Mouse (Mus musculus): ENCODE results near the gene Hectd1. TPM values are rescaled to one million over a fixed set of nuclear protein-coding genes. Genes with fewer than 3 reads are reported as not detected.

Hectd1 gene
- polyA plus RNA-seq, 1 experiment from 2014 or later = 37.0 TPM

DNA sequence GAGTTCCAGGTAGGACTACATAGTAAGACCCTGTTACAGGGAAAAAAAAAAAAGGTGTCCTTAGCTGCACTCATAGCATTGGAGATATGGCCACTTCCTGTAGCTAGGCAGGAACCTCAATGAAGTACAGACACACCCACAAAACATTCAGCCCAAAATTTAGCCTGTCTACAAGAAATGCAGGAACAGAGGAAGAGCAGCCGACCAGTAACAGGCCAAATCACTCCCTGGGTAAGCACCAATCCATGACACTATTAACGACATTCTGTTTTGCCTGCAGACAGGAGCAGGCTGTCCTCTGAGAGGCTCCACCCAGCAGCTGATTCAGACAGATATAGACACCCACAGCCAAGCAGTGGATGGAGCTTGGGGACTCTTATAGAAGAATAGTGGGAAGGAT lies 8.1 kb downstream of the Hectd1 start:
- Histone ChIP-seq H3K36me3 (peaks cover 12% of the 10 kb centered on the region), H3K27ac (no peak overlapping the region), H3K9ac (replicated peaks) (no peak overlapping the region), H3K9me3 (no peaks in the 10 kb centered on the region), H3K4me1 (replicated peaks) (peaks cover 11% of the 10 kb centered on the region; the same call in 1 of the 2 replicates), H3K4me2 (replicated peaks) (no peak overlapping the region), H3K4me3 (replicated peaks) (no peak overlapping the region), H3K27me3 (no peaks in the 10 kb centered on the region)
- WGBS = 65% methylated on average over 2 of the region's 2 CpGs
- ATAC-seq = no peak

DNA sequence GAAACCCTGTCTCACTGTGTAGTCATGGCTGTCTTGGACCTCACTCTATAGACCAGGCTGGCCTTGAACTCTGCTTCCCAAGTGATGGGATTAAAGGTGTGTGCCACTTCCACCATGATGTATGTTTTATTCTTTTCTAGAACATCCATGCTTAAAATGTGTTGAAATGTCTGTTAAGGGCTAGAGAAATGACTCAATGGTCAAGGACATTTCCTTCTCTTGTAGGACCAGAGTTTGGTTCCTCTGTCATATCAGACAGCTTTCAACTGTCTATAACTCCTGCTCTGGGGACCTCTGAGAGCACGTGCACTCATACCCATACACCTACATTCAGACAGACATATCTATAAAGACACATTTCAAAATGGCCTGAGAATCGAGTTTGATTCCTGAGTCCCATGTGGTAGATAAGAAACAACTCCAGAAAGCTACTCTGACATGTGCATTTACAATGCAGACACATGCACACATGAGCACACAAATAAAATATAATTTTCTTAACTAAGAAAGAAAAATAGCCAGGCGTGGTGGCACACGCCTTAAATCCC lies 9.3 kb downstream of the Hectd1 start:
- no peak overlapping the region for H3K4me3 ChIP-seq (replicated peaks)
- H3K4me2 ChIP-seq (replicated peaks) = no peak overlapping the region
- whole genome bisulfite sequencing = 95% methylated on average over 4 of the region's 4 CpGs
- peaks cover 14% of the 10 kb centered on the region for H3K36me3 ChIP-seq
- no peak overlapping the region for H3K9ac ChIP-seq (replicated peaks)
- no peaks in the 10 kb centered on the region for H3K9me3 ChIP-seq
- no peak overlapping the region for H3K27ac ChIP-seq
- ATAC-seq = no peak
- peaks cover 11% of the 10 kb centered on the region; the same call in 1 of the 2 replicates for H3K4me1 ChIP-seq (replicated peaks)
- H3K27me3 ChIP-seq = no peaks in the 10 kb centered on the region

DNA sequence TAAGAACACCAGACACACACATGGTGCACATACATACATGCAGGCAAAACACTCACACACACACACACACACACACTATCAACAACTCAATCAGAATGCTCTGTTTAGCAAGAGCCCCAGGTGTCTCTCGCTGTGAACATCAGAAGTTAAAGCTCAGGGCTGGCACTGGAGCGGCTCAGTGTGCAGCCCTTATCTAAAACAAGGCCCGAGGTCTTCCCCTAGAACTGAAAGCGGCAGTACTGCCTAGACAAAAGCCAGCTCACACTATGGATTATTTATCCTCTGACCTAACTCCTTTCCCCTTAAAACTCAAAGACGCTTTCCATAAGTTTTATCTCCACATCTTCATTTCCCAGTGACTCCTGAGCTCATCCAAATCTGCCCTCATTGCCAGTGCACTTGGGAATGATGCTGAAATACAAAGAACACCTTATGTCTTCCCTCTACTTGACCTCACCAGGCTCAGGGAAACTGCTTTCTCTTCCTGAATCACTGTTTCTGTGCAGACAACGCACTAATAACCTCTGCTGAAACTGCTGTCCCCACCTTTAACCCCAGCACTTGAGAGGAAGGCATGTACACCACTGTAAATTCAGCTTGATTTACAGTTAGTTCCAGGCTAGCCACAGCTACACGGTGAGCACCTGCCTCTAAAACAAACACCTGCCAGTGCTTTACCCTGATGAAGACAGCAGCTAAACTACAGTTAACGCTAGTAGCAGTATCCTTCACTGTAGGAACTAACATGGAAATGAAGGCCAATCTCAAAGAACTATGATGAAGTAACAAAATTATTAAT lies 11.3 kb downstream of the Hectd1 start:
- Histone ChIP-seq H3K4me3 (replicated peaks) (no peak overlapping the region), H3K9ac (replicated peaks) (no peak overlapping the region), H3K36me3 (peaks cover 9% of the 10 kb centered on the region; the same call in 1 of the 2 replicates), H3K27me3 (no peaks in the 10 kb centered on the region), H3K27ac (0 out of 2 replicates have a peak overlapping the region, but pooled peaks have one; percentile 6), H3K4me2 (replicated peaks) (no peak overlapping the region), H3K9me3 (no peaks in the 10 kb centered on the region), H3K4me1 (replicated peaks) (peaks cover 6% of the 10 kb centered on the region; the same call in 1 of the 2 replicates)
- WGBS = 76% methylated on average over 8 of the region's 8 CpGs
- ATAC-seq = no peak

DNA sequence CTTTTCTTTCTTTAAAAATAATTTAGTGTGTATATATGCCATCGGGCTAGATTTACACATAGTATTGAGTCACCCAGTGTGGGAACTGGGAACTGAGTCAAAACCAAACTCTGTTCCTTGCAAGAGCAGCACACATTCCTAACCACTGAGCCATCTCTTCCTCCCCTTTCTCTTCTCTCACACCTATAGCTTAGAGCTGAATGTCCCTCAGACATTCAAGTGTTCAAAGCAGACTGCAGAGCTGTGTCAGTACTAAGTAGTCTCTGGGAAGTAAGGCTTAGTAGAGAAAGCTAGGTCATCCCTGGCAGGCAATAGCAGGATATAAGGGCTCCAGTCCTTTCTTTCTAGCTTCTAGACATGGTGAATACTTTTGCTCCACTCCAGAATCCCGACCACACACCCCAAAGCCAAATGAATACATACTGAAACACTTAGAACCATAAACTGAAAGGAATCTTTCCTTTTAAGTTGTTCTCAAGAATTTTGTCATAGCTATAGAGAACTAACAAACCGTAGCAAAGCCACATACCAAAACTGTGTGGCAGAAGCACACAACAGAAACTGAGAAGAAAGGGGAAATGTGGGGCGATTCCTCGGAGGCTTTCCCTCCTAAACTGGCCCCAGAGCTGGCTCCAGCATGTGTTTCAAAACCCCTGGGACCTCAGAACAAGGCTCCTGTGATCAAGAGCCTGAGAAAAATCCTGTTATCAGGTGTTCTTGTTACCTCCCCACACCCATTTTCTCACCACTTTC lies 17.8 kb downstream of the Hectd1 start:
- Histone ChIP-seq H3K27me3 (no peaks in the 10 kb centered on the region), H3K4me3 (replicated peaks) (no peak overlapping the region), H3K27ac (no peak overlapping the region), H3K4me1 (replicated peaks) (no peaks in the 10 kb centered on the region), H3K9me3 (no peaks in the 10 kb centered on the region), H3K9ac (replicated peaks) (no peak overlapping the region), H3K36me3 (peaks cover 15% of the 10 kb centered on the region; the same call in 1 of the 2 replicates), H3K4me2 (replicated peaks) (no peak overlapping the region)
- no peak for ATAC-seq
- WGBS = 73% methylated on average over 5 of the region's 5 CpGs

DNA sequence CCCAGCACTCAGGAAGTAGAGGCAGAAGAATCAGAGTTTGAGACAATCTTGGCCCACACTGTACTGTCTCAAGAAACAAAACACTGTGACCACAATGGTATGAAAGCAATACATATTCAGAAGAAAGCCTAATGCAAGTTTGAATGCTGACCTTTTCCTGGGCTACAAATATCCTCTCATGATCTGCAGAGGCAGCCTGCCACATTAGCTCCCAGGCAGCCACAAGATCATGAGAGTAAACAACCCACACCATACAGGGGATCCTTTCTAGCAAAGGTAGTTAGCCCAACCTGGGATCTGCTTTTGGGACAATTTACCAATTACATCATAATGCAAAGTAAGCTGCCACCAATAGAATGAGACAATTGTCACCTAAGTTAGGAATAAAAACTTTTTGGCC lies 18.8 kb downstream of the Hectd1 start:
- Histone ChIP-seq H3K27me3 (no peaks in the 10 kb centered on the region), H3K4me3 (replicated peaks) (no peak overlapping the region), H3K4me1 (replicated peaks) (no peaks in the 10 kb centered on the region), H3K9me3 (no peaks in the 10 kb centered on the region), H3K9ac (replicated peaks) (no peak overlapping the region), H3K27ac (no peak overlapping the region), H3K36me3 (peaks cover 18% of the 10 kb centered on the region), H3K4me2 (replicated peaks) (no peak overlapping the region)
- ATAC-seq = no peak

DNA sequence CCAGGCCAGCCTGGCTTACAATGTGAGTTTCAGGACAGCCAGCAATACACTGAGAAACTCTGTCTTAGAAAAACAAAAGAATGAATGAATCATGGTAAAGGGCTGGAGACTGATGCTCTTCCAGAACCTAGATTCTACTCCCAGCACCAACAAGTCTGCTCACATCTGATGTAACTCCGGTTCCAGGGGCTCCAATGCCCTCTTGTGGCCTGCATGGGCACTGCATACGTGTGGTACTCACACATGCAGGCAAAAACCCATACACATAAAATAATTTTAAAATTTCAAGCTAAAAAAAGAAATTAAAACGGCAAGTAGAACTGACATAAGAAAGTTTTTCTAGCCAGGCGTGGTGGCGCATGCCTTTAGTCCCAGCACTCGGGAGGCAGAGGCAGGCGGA lies 44.5 kb downstream of the Hectd1 start:
- Histone ChIP-seq H3K27me3 (no peaks in the 10 kb centered on the region), H3K4me2 (replicated peaks) (no peak overlapping the region), H3K4me1 (replicated peaks) (no peaks in the 10 kb centered on the region), H3K36me3 (peaks cover 74% of the 10 kb centered on the region), H3K9me3 (0 out of 2 replicates have a peak, but pooled peaks cover 3% of the 10 kb centered on the region), H3K4me3 (replicated peaks) (no peak overlapping the region), H3K27ac (no peak overlapping the region), H3K9ac (replicated peaks) (no peak overlapping the region)
- no peak for ATAC-seq
- WGBS = 92% methylated on average over 7 of the region's 7 CpGs

DNA sequence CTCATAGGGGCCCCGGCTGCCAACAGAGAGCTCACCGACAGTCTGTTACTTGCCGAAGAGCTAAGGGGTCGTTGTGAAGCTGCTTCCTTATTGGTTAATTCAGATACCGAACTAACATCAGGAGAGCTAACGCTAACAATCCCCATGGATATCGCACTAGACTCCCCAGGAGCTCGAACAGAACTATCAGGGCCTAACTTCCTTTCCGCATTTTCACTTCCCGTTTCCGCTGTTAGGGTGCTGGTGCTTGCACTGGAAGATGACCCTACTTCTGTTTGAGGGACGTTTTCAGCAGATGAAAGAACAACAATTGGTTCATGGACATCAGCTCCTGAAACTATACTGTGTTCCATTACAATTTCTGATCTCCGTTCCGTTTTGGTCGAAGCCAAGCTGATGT lies 60.6 kb downstream of the Hectd1 start:
- Histone ChIP-seq H3K27me3 (no peaks in the 10 kb centered on the region), H3K4me2 (replicated peaks) (no peak overlapping the region), H3K27ac (no peak overlapping the region), H3K9ac (replicated peaks) (no peak overlapping the region), H3K9me3 (no peaks in the 10 kb centered on the region), H3K4me3 (replicated peaks) (no peak overlapping the region), H3K36me3 (peaks cover 51% of the 10 kb centered on the region), H3K4me1 (replicated peaks) (no peaks in the 10 kb centered on the region)
- no peak for ATAC-seq
- 96% methylated on average over 15 of the region's 15 CpGs for WGBS

DNA sequence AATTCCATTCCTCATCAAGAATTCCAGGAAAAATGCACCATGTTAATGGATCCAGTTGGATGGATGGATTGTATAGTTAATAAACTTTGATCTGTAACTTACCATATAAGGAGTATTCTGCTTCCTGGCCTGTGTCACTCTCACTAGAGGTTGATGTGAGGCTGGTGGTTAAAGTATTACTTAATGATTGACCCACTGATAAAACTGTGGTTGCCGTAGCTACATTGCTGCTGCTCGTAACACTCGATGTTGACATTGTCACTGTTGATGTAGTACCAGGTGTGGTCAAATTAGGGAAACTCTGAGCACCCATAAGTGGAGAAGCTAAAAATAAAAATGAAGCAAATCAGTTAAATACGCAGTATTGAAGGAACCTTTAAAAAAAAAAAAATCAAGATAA lies 61.9 kb downstream of the Hectd1 start:
- no peaks in the 10 kb centered on the region for H3K9me3 ChIP-seq

DNA sequence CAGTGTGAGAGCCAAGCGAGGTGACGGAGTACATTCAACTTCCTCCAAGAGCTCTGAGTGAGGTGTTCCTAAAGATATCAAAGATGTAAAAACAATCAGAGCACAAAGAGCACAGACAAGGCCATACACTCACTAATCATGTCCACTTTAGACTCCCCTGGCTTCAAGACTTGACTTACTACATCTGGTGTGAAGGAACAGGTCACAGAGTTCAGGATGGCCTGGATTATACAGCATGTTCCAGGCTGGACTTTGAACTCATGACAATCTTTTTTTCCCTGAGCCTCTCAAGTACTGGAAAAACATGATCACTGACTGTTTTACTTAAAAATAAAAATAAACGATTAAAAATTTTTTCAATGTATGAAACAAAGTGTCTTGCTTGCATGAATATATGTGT lies 70.0 kb downstream of the Hectd1 start:
- Histone ChIP-seq H3K4me2 (replicated peaks) (no peak overlapping the region), H3K27ac (no peak overlapping the region), H3K27me3 (no peaks in the 10 kb centered on the region), H3K4me1 (replicated peaks) (no peaks in the 10 kb centered on the region), H3K36me3 (peaks cover 74% of the 10 kb centered on the region), H3K9ac (replicated peaks) (no peak overlapping the region), H3K4me3 (replicated peaks) (no peak overlapping the region), H3K9me3 (no peaks in the 10 kb centered on the region)
- 97% methylated on average over 3 of the region's 3 CpGs for WGBS
- no peak for ATAC-seq

More for the DNA sequence above, 61.9 kb downstream of the Hectd1 start:
- no peak overlapping the region for H3K4me2 ChIP-seq (replicated peaks)
- H3K9ac ChIP-seq (replicated peaks) = no peak overlapping the region
- ATAC-seq = no peak
- no peak overlapping the region for H3K27ac ChIP-seq
- no peaks in the 10 kb centered on the region for H3K4me1 ChIP-seq (replicated peaks)
- no peaks in the 10 kb centered on the region for H3K27me3 ChIP-seq
- 93% methylated on average over 4 of the region's 4 CpGs for WGBS
- peaks cover 55% of the 10 kb centered on the region for H3K36me3 ChIP-seq
- H3K4me3 ChIP-seq (replicated peaks) = no peak overlapping the region

DNA sequence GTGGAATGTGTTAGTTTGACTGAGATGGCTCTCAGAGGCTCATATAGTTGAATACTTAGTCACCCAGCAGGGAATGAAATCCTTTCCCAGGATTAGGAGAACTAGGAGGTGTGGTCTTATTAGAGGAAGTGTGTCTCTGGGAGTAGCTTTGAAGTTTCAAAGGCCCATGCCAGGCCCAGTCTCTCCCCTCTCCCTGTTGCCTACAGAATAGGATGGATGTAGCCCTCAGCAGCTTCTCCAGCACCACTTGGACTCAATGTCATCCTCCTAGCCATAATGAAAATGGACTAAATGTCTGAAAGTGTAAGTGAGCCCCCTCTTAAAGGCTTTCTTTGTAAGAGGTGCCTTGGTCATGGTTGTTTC lies 72.8 kb downstream of the Hectd1 start:
- H3K4me2 ChIP-seq (replicated peaks) = no peak overlapping the region
- no peak overlapping the region for H3K4me3 ChIP-seq (replicated peaks)
- H3K36me3 ChIP-seq = peaks cover 73% of the 10 kb centered on the region
- no peaks in the 10 kb centered on the region for H3K27me3 ChIP-seq
- H3K9ac ChIP-seq (replicated peaks) = no peak overlapping the region
- ATAC-seq = no peak
- H3K4me1 ChIP-seq (replicated peaks) = no peaks in the 10 kb centered on the region
- H3K9me3 ChIP-seq = no peaks in the 10 kb centered on the region
- H3K27ac ChIP-seq = no peak overlapping the region

DNA sequence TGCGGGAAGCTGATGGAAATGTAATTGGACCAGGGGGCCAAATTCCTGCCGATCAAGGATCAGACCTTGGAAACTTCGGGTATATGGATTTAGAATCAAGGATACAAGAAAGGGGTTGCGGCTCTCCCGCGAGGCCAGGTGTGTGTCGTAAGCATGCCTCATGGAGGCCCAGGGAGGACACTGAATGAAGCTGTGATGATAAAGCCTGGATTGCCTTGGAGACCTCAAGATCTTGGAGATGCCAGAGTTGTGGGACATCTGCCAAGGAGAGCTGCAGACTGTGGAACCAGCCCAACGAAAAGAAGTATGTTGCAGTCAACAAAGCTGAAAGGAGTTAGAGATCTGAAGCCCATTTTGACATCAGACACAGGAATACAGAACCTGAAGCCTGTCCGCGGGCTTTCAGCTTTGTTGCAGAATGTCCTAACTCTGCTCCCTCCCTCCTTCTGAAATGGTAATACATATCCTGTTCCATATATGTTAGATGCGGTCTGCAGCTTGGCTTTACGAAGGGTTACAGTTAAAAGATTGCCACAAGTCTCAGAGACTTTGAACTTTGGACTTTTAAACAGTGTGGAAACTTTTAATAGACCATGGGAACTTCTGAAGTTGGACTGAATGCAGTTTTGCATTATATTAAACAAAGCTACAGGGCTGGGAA lies 73.3 kb downstream of the Hectd1 start:
- no peak overlapping the region for H3K4me3 ChIP-seq (replicated peaks)
- H3K9ac ChIP-seq (replicated peaks) = no peak overlapping the region
- H3K9me3 ChIP-seq = no peaks in the 10 kb centered on the region
- H3K36me3 ChIP-seq = peaks cover 76% of the 10 kb centered on the region
- no peaks in the 10 kb centered on the region for H3K27me3 ChIP-seq
- H3K4me1 ChIP-seq (replicated peaks) = no peaks in the 10 kb centered on the region
- no peak overlapping the region for H3K4me2 ChIP-seq (replicated peaks)
- 97% methylated on average over 12 of the region's 12 CpGs for WGBS
- no peak overlapping the region for H3K27ac ChIP-seq
- no peak for ATAC-seq

DNA sequence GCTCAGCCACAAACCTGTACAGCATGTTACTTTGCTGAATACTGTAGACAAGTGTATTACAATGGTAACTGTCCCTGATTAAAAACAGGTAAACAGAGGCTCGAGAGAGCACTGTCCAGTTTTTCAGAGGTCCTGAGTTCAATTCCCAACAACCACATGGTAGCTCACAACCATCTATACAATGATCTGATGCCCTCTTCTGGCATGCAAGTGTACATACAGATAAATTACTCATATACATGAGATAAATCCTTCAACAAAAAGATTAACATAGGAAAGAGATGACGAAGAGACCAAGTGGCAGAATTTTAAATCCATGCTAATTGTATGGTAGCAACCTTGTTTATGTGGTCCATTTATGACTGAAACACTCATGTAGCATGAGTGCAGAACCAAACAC lies 82.0 kb downstream of the Hectd1 start:
- H3K9ac ChIP-seq (replicated peaks) = no peak overlapping the region

More for the DNA sequence above, 82.0 kb downstream of the Hectd1 start:
- ATAC-seq = no peak
- Histone ChIP-seq H3K4me2 (replicated peaks) (no peak overlapping the region), H3K27me3 (no peaks in the 10 kb centered on the region), H3K9me3 (no peaks in the 10 kb centered on the region), H3K4me1 (replicated peaks) (no peaks in the 10 kb centered on the region), H3K36me3 (peaks cover 86% of the 10 kb centered on the region), H3K4me3 (replicated peaks) (no peak overlapping the region), H3K27ac (no peak overlapping the region)
- WGBS = 93% methylated on average over 2 of the region's 2 CpGs
